Mouse (Mus musculus) CH12.LX (cell line): ENCODE measurements around the gene Chchd3. TPM values are rescaled to one million over a fixed set of nuclear protein-coding genes. Genes with fewer than 3 reads are reported as not detected.

ENCODE experiments used
- DNase-seq: peaks from one replicate; pipeline ENCODE4 v3.0.0-alpha.2; 2013; ENCODE audit errors: extremely low read depth
- H3K27ac ChIP-seq: 2 replicates; pipeline ENCODE4 v1.5.1; 2012; ENCODE audit warnings: low read depth, mild to moderate bottlenecking, control low read depth, moderate library complexity; ENCODE audit not compliant: insufficient read depth
- H3K27me3 ChIP-seq: replicated peaks from 2 replicates; pipeline ENCODE3; 2012; ENCODE audit warnings: inconsistent platforms
- H3K36me3 ChIP-seq, 2 experiments: replicated peaks in 1 of 2; 2 replicates each; pipeline versions ENCODE3 to v1.6.1; 2012; ENCODE audit warnings: inconsistent platforms in 1 of 2, low read length in 1 of 2, mild to moderate bottlenecking in 1 of 2, mixed read lengths in 1 of 2, moderate library complexity in 1 of 2; ENCODE audit not compliant: control insufficient read depth in 1 of 2, insufficient read depth in 1 of 2
- H3K4me1 ChIP-seq, 2 experiments: 2 replicates each; pipeline ENCODE4 v1.6.1; 2012; ENCODE audit warnings: inconsistent platforms in 1 of 2, moderate library complexity in 1 of 2; ENCODE audit not compliant: insufficient read depth in 2 of 2, control insufficient read depth in 1 of 2
- H3K4me2 ChIP-seq: 2 replicates; pipeline ENCODE4 v1.6.1; 2012; ENCODE audit warnings: low read depth, mild to moderate bottlenecking, control low read depth; ENCODE audit not compliant: poor library complexity, insufficient read depth, severe bottlenecking
- H3K4me3 ChIP-seq, 3 experiments: fragments of 150-350 bp in 1 of 3; sonication (generic) in 1 of 3; replicated peaks in 1 of 3; 2 replicates each; pipeline versions ENCODE3 to v1.5.1; 2011 to 2012; ENCODE audit warnings: low read depth in 2 of 3, low read length in 2 of 3, mild to moderate bottlenecking in 2 of 3, moderate library complexity in 2 of 3, control low read depth in 1 of 3, improper control_type of control experiment in 1 of 3, inconsistent platforms in 1 of 3, mixed read lengths in 1 of 3; ENCODE audit not compliant: poor library complexity in 1 of 3
- H3K79me2 ChIP-seq: replicated peaks from 2 replicates; pipeline ENCODE4 v1.6.1; 2012; ENCODE audit warnings: mild to moderate bottlenecking, moderate library complexity; ENCODE audit not compliant: control insufficient read depth, poor library complexity, insufficient read depth, severe bottlenecking; ENCODE audit errors: extremely low read depth
- H3K9ac ChIP-seq: 2 replicates; pipeline ENCODE4 v1.6.1; 2012; ENCODE audit warnings: low read depth, mild to moderate bottlenecking, control low read depth, moderate library complexity; ENCODE audit not compliant: insufficient read depth
- H3K9me3 ChIP-seq: replicated peaks from 2 replicates; pipeline ENCODE3; 2012; ENCODE audit warnings: low read length, inconsistent platforms, mixed read lengths
- BHLHE40 ChIP-seq: IDR thresholded peaks from 2 replicates; pipeline ENCODE4 v1.6.1; 2011; ENCODE audit warnings: mild to moderate bottlenecking, low read depth, low read length, improper control_type of control experiment
- CHD1 ChIP-seq: IDR thresholded peaks from 2 replicates; pipeline ENCODE4 v1.6.1; 2012; ENCODE audit warnings: low read depth, low read length, improper control_type of control experiment, inconsistent platforms
- CHD2 ChIP-seq: IDR thresholded peaks from 2 replicates; pipeline ENCODE4 v1.6.1; 2011; ENCODE audit warnings: low read length, improper control_type of control experiment
- ELF1 ChIP-seq: IDR thresholded peaks from 2 replicates; pipeline ENCODE4 v1.6.1; 2014; ENCODE audit warnings: low read depth, mild to moderate bottlenecking, inconsistent platforms, low read length, improper control_type of control experiment
- EP300 ChIP-seq: IDR thresholded peaks from 2 replicates; pipeline ENCODE4 v1.6.1; 2011; ENCODE audit warnings: low read length, improper control_type of control experiment
- ETS1 ChIP-seq: conservative IDR thresholded peaks from 2 replicates; pipeline ENCODE4 v1.6.1; 2012; ENCODE audit warnings: low read depth, mild to moderate bottlenecking, inconsistent platforms, low read length, improper control_type of control experiment, moderate library complexity
- IRF4 ChIP-seq: IDR thresholded peaks from 2 replicates; pipeline ENCODE4 v1.6.1; 2014; ENCODE audit warnings: low read depth, mild to moderate bottlenecking, inconsistent platforms, low read length, improper control_type of control experiment
- JUN ChIP-seq: IDR thresholded peaks from 2 replicates; pipeline ENCODE4 v1.6.1; 2011; ENCODE audit warnings: low read depth, mild to moderate bottlenecking, low read length, improper control_type of control experiment, moderate library complexity; ENCODE audit not compliant: insufficient read depth
- JUND ChIP-seq: conservative IDR thresholded peaks from 2 replicates; pipeline ENCODE4 v1.6.1; 2011; ENCODE audit warnings: low read depth, low read length, improper control_type of control experiment
- KAT2A ChIP-seq: IDR thresholded peaks from 2 replicates; pipeline ENCODE4 v1.6.1; 2012; ENCODE audit warnings: low read length, improper control_type of control experiment, inconsistent platforms; ENCODE audit not compliant: insufficient replicate concordance
- MAFK ChIP-seq: IDR thresholded peaks from 2 replicates; pipeline ENCODE4 v1.6.1; 2011; ENCODE audit warnings: low read length, improper control_type of control experiment; ENCODE audit not compliant: insufficient replicate concordance
- MAZ ChIP-seq: IDR thresholded peaks from 2 replicates; pipeline ENCODE4 v1.6.1; 2012; ENCODE audit warnings: low read depth, mild to moderate bottlenecking, inconsistent platforms, low read length, improper control_type of control experiment, moderate library complexity
- MEF2A ChIP-seq: IDR thresholded peaks from 2 replicates; pipeline ENCODE4 v1.6.1; 2014; ENCODE audit warnings: low read depth, mild to moderate bottlenecking, inconsistent platforms, low read length, improper control_type of control experiment, borderline replicate concordance
- MXI1 ChIP-seq: IDR thresholded peaks from 2 replicates; pipeline ENCODE4 v1.6.1; 2011; ENCODE audit warnings: mild to moderate bottlenecking, low read depth, low read length, improper control_type of control experiment
- MYC ChIP-seq: IDR thresholded peaks from 2 replicates; pipeline ENCODE4 v1.6.1; 2011; ENCODE audit warnings: low read depth, mild to moderate bottlenecking, improper control_type of control experiment, low read length
- NELFE ChIP-seq: IDR thresholded peaks from 2 replicates; pipeline ENCODE4 v1.6.1; 2011; ENCODE audit warnings: low read depth, low read length, improper control_type of control experiment
- NRF1 ChIP-seq: IDR thresholded peaks from 2 replicates; pipeline ENCODE4 v1.6.1; 2014; ENCODE audit warnings: low read depth, mild to moderate bottlenecking, inconsistent platforms, low read length, improper control_type of control experiment, moderate library complexity
- POLR2A ChIP-seq: IDR thresholded peaks from 2 replicates; pipeline ENCODE4 v1.6.1; 2011; ENCODE audit warnings: low read depth, mild to moderate bottlenecking, improper control_type of control experiment, low read length
- POLR2AphosphoS2 ChIP-seq: IDR thresholded peaks from 2 replicates; pipeline ENCODE4 v1.6.1; 2011; ENCODE audit warnings: low read depth, low read length, improper control_type of control experiment
- RAD21 ChIP-seq: IDR thresholded peaks from 2 replicates; pipeline ENCODE4 v1.6.1; 2011; ENCODE audit warnings: low read depth, mild to moderate bottlenecking, low read length, improper control_type of control experiment, moderate library complexity
- RCOR1 ChIP-seq: conservative IDR thresholded peaks from 2 replicates; pipeline ENCODE4 v1.6.1; 2012; ENCODE audit warnings: low read depth, mild to moderate bottlenecking, inconsistent platforms, low read length, improper control_type of control experiment
- TBP ChIP-seq: conservative IDR thresholded peaks from 2 replicates; pipeline ENCODE4 v1.6.1; 2011; ENCODE audit warnings: low read depth, low read length, improper control_type of control experiment
- TCF12 ChIP-seq: IDR thresholded peaks from 2 replicates; pipeline ENCODE4 v1.6.1; 2014; ENCODE audit warnings: low read depth, mild to moderate bottlenecking, inconsistent platforms, low read length, improper control_type of control experiment
- UBTF ChIP-seq: IDR thresholded peaks from 2 replicates; pipeline ENCODE4 v1.6.1; 2012; ENCODE audit warnings: low read depth, mild to moderate bottlenecking, inconsistent platforms, low read length, improper control_type of control experiment, moderate library complexity
- USF1 ChIP-seq: IDR thresholded peaks from 2 replicates; pipeline ENCODE4 v1.6.1; 2014; ENCODE audit warnings: low read depth, mild to moderate bottlenecking, inconsistent platforms, low read length, improper control_type of control experiment
- USF2 ChIP-seq: conservative IDR thresholded peaks from 2 replicates; pipeline ENCODE4 v1.6.1; 2011; ENCODE audit warnings: low read depth, low read length, improper control_type of control experiment
- ZKSCAN1 ChIP-seq: IDR thresholded peaks from 2 replicates; pipeline ENCODE4 v1.6.1; 2012; ENCODE audit warnings: low read depth, inconsistent platforms, low read length, improper control_type of control experiment, borderline replicate concordance
- ZNF384 ChIP-seq: IDR thresholded peaks from 2 replicates; pipeline ENCODE4 v1.6.1; 2012; ENCODE audit warnings: low read depth, low read length, improper control_type of control experiment, inconsistent platforms
- dilution Hi-C: fragments of 300-500 bp; cut with MboI; formaldehyde crosslinking; loops from 2 replicates; pipeline ENCODE4 v1.14.3; 2020; ENCODE audit warnings: low sequenced_read_pairs; ENCODE audit not compliant: extremely low pct_unique_long_range_greater_than_20kb, extremely low pct_ligation_motif_present
- in situ Hi-C: fragments of 300-500 bp; cut with MboI; formaldehyde crosslinking; loops from 3 replicates; pipeline ENCODE4 v1.14.3; 2019; ENCODE audit warnings: low sequenced_read_pairs, low pct_ligation_motif_present, low pct_unique_long_range_greater_than_20kb, mixed read lengths
- polyA plus RNA-seq: library from polyadenylated mRNA; unstranded; fragments of >175 nt; gene quantifications from 2 replicates; pipeline ENCODE4 v1.2.1, GENCODE M21; 2012; ENCODE audit warnings: low read depth; ENCODE audit not compliant: insufficient read length
- total RNA-seq, 2 experiments: library from RNA; depleted of rRNA; stranded (reverse); fragments of 300-350 nt in 1 of 2; fragments of >200 nt in 1 of 2; gene quantifications; 2 replicates each; pipeline ENCODE4 v1.2.3; 2012 to 2014

The Chchd3 gene
- total and polyA plus RNA-seq, 3 experiments, result 116 to 197 (median 133) TPM

DNA sequence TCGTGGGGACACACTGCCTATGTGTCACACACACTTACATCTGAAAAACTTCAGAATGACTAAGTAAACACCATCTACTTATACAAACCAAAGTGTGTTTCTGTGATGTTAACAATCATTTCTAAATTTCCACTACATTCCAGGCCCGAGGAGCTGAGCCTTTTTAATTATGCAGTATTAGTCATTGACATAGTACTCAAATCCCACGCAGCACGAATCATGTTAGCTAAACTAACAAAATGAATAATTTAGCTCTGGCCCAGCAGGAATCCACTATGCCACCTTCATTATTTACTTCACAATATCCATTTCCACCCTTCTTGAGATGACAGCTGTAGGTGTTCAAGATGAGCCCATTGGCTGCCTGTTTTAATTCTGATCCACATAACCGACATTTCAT lies 76.2 kb downstream of the Chchd3 start:
- Histone ChIP-seq H3K9ac (no peak overlapping the region), H3K79me2 (no peaks in the 10 kb centered on the region; the same call in 1 of the 2 replicates), H3K4me3 (no peak overlapping the region), H3K4me1 (no peaks in the 10 kb centered on the region), H3K27me3 (no peaks in the 10 kb centered on the region), H3K4me2 (no peak overlapping the region)
- DNase-seq, result no peak
- dilution Hi-C loops (no loop called here), in situ Hi-C loops (no loop called here)
- TF ChIP-seq RCOR1 (no peak), KAT2A (no peak), MAZ (no peak), NELFE (no peak), JUND (no peak), MYC (no peak), RAD21 (no peak), MAFK (no peak), IRF4 (no peak), CHD1 (no peak), EP300 (no peak), POLR2AphosphoS2 (no peak), USF2 (no peak), CHD2 (no peak), MXI1 (no peak), ZKSCAN1 (no peak)
- TF ChIP-seq, all 38 proteins: peak for 0
- Histone ChIP-seq H3K9me3 (no peaks in the 10 kb centered on the region), H3K36me3 (peaks cover 0 to 28% of the 10 kb centered on the region in 2 experiments), H3K27ac (no peak overlapping the region)

- Histone ChIP-seq H3K79me2 (no peaks in the 10 kb centered on the region), H3K36me3 (peaks cover 0 to 32% of the 10 kb centered on the region in 2 experiments), H3K9me3 (no peaks in the 10 kb centered on the region), H3K27me3 (no peaks in the 10 kb centered on the region), H3K4me3 (no peak overlapping the region), H3K4me1 (no peaks in the 10 kb centered on the region), H3K27ac (no peak overlapping the region), H3K9ac (no peak overlapping the region), H3K4me2 (no peak overlapping the region)
- in situ Hi-C loops, result no loop called here
- dilution Hi-C loops, result no loop called here
- TF ChIP-seq JUN, result no peak
- no peak for TF ChIP-seq RCOR1
- no peak for TF ChIP-seq MYC
- no peak for TF ChIP-seq ELF1
- no peak for TF ChIP-seq ZNF384
- no peak for TF ChIP-seq MAZ
- no peak for TF ChIP-seq NELFE
- TF ChIP-seq BHLHE40, result no peak
- no peak for TF ChIP-seq TBP
- TF ChIP-seq POLR2A, result no peak
- TF ChIP-seq TCF12, result no peak
- no peak for TF ChIP-seq NRF1
- no peak for TF ChIP-seq UBTF
- no peak for TF ChIP-seq ETS1
- TF ChIP-seq CHD2, result no peak
- no peak for TF ChIP-seq MAFK
- no peak for TF ChIP-seq MEF2A
- no peak for TF ChIP-seq MXI1
- no peak for TF ChIP-seq USF1
- no peak for DNase-seq
Observed at GRCm38 (mm10) chr6:32981253-32981652, 78.8 kb downstream of the Chchd3 start.
